10 mouse cellular contexts compared by ENCODE assay signal in the genomic region with DNA sequence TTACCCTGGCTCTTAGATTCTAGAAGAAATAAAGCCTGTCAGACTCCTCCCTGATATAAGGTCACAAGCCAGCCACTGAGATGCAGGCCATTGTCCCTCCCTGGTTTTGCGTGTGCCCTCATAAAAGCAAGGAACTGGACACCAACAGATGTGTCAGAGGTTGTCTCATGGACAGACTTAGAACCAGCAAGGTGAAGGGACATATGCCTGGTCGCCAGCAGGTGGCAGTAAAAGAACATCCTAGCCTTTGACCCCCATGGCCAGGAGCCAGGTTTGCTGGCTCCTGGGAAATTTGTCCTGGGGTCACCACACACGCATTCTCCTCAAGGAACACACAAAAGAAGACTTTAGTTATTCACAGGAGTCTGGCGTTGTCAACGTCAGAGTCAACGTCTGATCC.
DNase-seq lines count a peak whose midpoint lies in the region; ATAC-seq lines count a peak whose summit lies in the region.
"Had no signal": no experiment of that assay in that cellular context is flagged by ENCODE, and none has a peak within 500 bp of the region (broad histone marks: within the 10 kb centered on the region; RNA-seq: fewer than 3 reads in every experiment).

No protein-coding gene starts in this region.

- 23% methylated on average over 6 of the region's 6 CpGs for WGBS in forebrain, embryonic 10.5 days
- WGBS in forebrain, embryonic 12.5 days: 25% methylated on average over 6 of the region's 6 CpGs
- 26% methylated on average over 6 of the region's 6 CpGs for WGBS in midbrain, embryonic 14.5 days
- WGBS in midbrain, embryonic 13.5 days: 18% methylated on average over 6 of the region's 6 CpGs

- H3K9me3 ChIP-seq in forebrain, embryonic 10.5 days: no peaks in the 10 kb centered on the region
- no peaks in the 10 kb centered on the region for H3K9me3 ChIP-seq in forebrain, embryonic 12.5 days
- no peaks in the 10 kb centered on the region for H3K9me3 ChIP-seq in midbrain, embryonic 14.5 days (ENCODE audit: control insufficient read depth, low read length)
- no peaks in the 10 kb centered on the region for H3K9me3 ChIP-seq in midbrain, embryonic 13.5 days
- H3K9me3 ChIP-seq: heart, embryonic 13.5 days had no signal

- H3K36me3 ChIP-seq in forebrain, embryonic 10.5 days (replicated peaks): no peaks in the 10 kb centered on the region
- H3K36me3 ChIP-seq in forebrain, embryonic 12.5 days (replicated peaks): no peaks in the 10 kb centered on the region
- no peaks in the 10 kb centered on the region for H3K36me3 ChIP-seq in midbrain, embryonic 14.5 days (ENCODE audit: control insufficient read depth, insufficient read depth, low read length)
- no peaks in the 10 kb centered on the region for H3K36me3 ChIP-seq in midbrain, embryonic 13.5 days
- H3K36me3 ChIP-seq: heart, embryonic 13.5 days had no signal

- H3K4me3 ChIP-seq in forebrain, embryonic 10.5 days: no peak overlapping the region
- H3K4me3 ChIP-seq in forebrain, embryonic 12.5 days (replicated peaks): no peak overlapping the region
- no peak overlapping the region for H3K4me3 ChIP-seq in midbrain, embryonic 14.5 days (replicated peaks; ENCODE audit: low read depth, low read length)
- H3K4me3 ChIP-seq in midbrain, embryonic 13.5 days (replicated peaks): no peak overlapping the region
- H3K4me3 ChIP-seq: heart, embryonic 13.5 days had no signal

- no peak for ATAC-seq in forebrain, embryonic 12.5 days (ENCODE audit: low FRiP score)
- no peak for ATAC-seq in midbrain, embryonic 14.5 days (ENCODE audit: low FRiP score, low TSS enrichment)
- no peak for ATAC-seq in midbrain, embryonic 13.5 days
- no peak for ATAC-seq in erythroid progenitor cell, adult 5-6 weeks (replicated peaks; ENCODE audit: low FRiP score, poor library complexity, severe bottlenecking)
- ATAC-seq: Patski had no signal

- no peak overlapping the region for H3K9ac ChIP-seq in forebrain, embryonic 12.5 days
- no peak overlapping the region for H3K9ac ChIP-seq in midbrain, embryonic 14.5 days (replicated peaks; ENCODE audit: low read length)
- H3K9ac ChIP-seq in midbrain, embryonic 13.5 days (replicated peaks): no peak overlapping the region
- H3K9ac ChIP-seq: heart, embryonic 13.5 days had no signal

- no peak overlapping the region for H3K4me2 ChIP-seq in forebrain, embryonic 12.5 days
- H3K4me2 ChIP-seq in midbrain, embryonic 14.5 days (ENCODE audit: low read length): no peak overlapping the region
- H3K4me2 ChIP-seq in midbrain, embryonic 13.5 days (replicated peaks): no peak overlapping the region
- H3K4me2 ChIP-seq: heart, embryonic 13.5 days had no signal

- H3K27ac ChIP-seq in forebrain, embryonic 10.5 days: no peak overlapping the region
- H3K27ac ChIP-seq in forebrain, embryonic 12.5 days: no peak overlapping the region
- no peak overlapping the region for H3K27ac ChIP-seq in midbrain, embryonic 14.5 days (replicated peaks; ENCODE audit: low read depth, low read length)
- no peak overlapping the region for H3K27ac ChIP-seq in midbrain, embryonic 13.5 days
- H3K27ac ChIP-seq: heart, embryonic 13.5 days had no signal

- DNase-seq in forebrain, embryonic 10.5 days (ENCODE audit: extremely low spot score, low spot score): peak; percentile 33
- DNase-seq in midbrain, embryonic 14.5 days: peak; percentile 45
- DNase-seq in embryo, embryonic 10 days (ENCODE audit: low spot score): peak; percentile 77
- DNase-seq in mesoderm, embryonic 11.5 days (ENCODE audit: low read depth, low spot score): peak; percentile 57
- no peak for DNase-seq in left cerebral cortex, adult 8-10 months (ENCODE audit: low spot score in 2 of 2)

- peaks cover 17% of the 10 kb centered on the region for H3K4me1 ChIP-seq in forebrain, embryonic 10.5 days
- peaks cover 9% of the 10 kb centered on the region for H3K4me1 ChIP-seq in forebrain, embryonic 12.5 days
- H3K4me1 ChIP-seq in midbrain, embryonic 14.5 days (ENCODE audit: control insufficient read depth, insufficient read depth, low read length): no peaks in the 10 kb centered on the region
- H3K4me1 ChIP-seq in midbrain, embryonic 13.5 days (replicated peaks): peaks cover 8% of the 10 kb centered on the region
- H3K4me1 ChIP-seq: heart, embryonic 13.5 days had no signal

- H3K27me3 ChIP-seq in forebrain, embryonic 10.5 days (ENCODE audit: poor library complexity, severe bottlenecking): no peaks in the 10 kb centered on the region
- H3K27me3 ChIP-seq in forebrain, embryonic 12.5 days: no peaks in the 10 kb centered on the region
- no peaks in the 10 kb centered on the region for H3K27me3 ChIP-seq in midbrain, embryonic 14.5 days (ENCODE audit: control insufficient read depth, insufficient read depth, low read length)
- H3K27me3 ChIP-seq in midbrain, embryonic 13.5 days: no peaks in the 10 kb centered on the region; the same call in 1 of the 2 replicates
- H3K27me3 ChIP-seq: heart, embryonic 13.5 days had no signal

Comparison
In these comparisons a context has a peak if more than half of its experiments do, and no peak if none do; other contexts are left out.
1. DNase-seq: peak in forebrain, embryonic 10.5 days (single experiment), midbrain, embryonic 14.5 days (single experiment), embryo, embryonic 10 days (single experiment) and mesoderm, embryonic 11.5 days (single experiment); none in left cerebral cortex, adult 8-10 months (0 of 2).